Mouse (Mus musculus) C2C12 (cell line): ENCODE measurements around the gene Kl.

ENCODE experiments used
- CTCF ChIP-seq: IDR thresholded peaks from one replicate; pipeline ENCODE4 v1.5.1; 2011; ENCODE audit not compliant: control insufficient read depth, insufficient read depth, insufficient read length
- MYOD1 ChIP-seq: IDR thresholded peaks from one replicate; pipeline ENCODE4 v1.6.1; 2011; ENCODE audit warnings: low read depth; ENCODE audit not compliant: control insufficient read depth, insufficient read length
- USF1 ChIP-seq: IDR thresholded peaks from one replicate; pipeline ENCODE4 v1.6.1; 2011; ENCODE audit warnings: low read depth, mild to moderate bottlenecking, control low read depth, moderate library complexity

DNA sequence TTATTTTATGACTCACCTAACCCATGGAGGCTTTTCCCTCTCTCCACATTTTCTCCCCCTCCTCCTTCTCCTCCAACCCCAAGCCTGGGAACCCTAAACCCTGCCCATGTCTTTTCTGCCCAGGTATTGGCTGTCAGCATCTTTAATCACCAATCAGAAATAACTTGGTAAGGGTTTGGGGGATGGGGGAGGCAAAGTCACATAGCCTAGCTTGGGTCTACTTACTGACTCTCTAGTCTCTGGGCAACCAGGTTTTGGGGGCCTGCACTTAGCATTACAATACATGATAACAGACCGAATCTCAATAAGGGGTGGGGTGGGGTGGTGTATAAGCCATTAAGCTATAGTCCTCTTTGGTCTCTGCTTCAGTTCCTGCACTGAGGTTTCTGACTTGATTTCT, 10.3 kb downstream of the Kl start:
- TF ChIP-seq CTCF (no peak), MYOD1 (no peak), USF1 (no peak)
